Mouse (Mus musculus) midbrain, embryonic 16.5 days (tissue): ENCODE data around the gene Cfl2. TPM values are rescaled to one million over a fixed set of nuclear protein-coding genes. Genes with fewer than 3 reads are reported as not detected.
A peak's percentile ranks its signal among the peaks of the same experiment; 100 is the strongest.

Experiments
- ATAC-seq: fragments of 200-750 bp; cut with Nextera tagmentation; 2 replicates; pipeline ENCODE4 v1.8.0; 2017; ENCODE audit warnings: moderate TSS enrichment
- H3K27ac ChIP-seq: fragments of 300-500 bp; sonication (generic); 2 replicates; pipeline ENCODE4 v1.5.1; 2014; ENCODE audit warnings: mild to moderate bottlenecking, low read length, mixed read lengths
- H3K27me3 ChIP-seq: fragments of 300-500 bp; sonication (generic); 2 replicates; pipeline ENCODE4 v1.6.1; 2014; ENCODE audit warnings: low read depth, low read length, mixed read lengths; ENCODE audit not compliant: control insufficient read depth, insufficient read depth
- H3K36me3 ChIP-seq: fragments of 300-500 bp; sonication (generic); 2 replicates; pipeline ENCODE4 v1.6.1; 2014; ENCODE audit warnings: mild to moderate bottlenecking, low read length, moderate library complexity, mixed read lengths; ENCODE audit not compliant: control insufficient read depth, insufficient read depth
- H3K4me1 ChIP-seq: fragments of 300-500 bp; sonication (generic); 2 replicates; pipeline ENCODE4 v1.6.1; 2014; ENCODE audit warnings: mild to moderate bottlenecking, low read length, mixed read lengths; ENCODE audit not compliant: control insufficient read depth, insufficient read depth
- H3K4me2 ChIP-seq: fragments of 300-500 bp; sonication (generic); 2 replicates; pipeline ENCODE4 v1.6.1; 2014; ENCODE audit warnings: mild to moderate bottlenecking, low read length, mixed read lengths
- H3K4me3 ChIP-seq: fragments of 300-500 bp; sonication (generic); 2 replicates; pipeline ENCODE4 v1.5.1; 2014; ENCODE audit warnings: low read depth, mild to moderate bottlenecking, low read length, moderate library complexity, mixed read lengths
- H3K9ac ChIP-seq: fragments of 300-500 bp; sonication (generic); 2 replicates; pipeline ENCODE4 v1.6.1; 2014; ENCODE audit warnings: low read depth, low read length, mixed read lengths
- H3K9me3 ChIP-seq: fragments of 300-500 bp; sonication (generic); replicated peaks from 2 replicates; pipeline ENCODE4 v1.6.1; 2014; ENCODE audit warnings: mild to moderate bottlenecking, low read length, mixed read lengths; ENCODE audit not compliant: control insufficient read depth, poor library complexity, severe bottlenecking
- WGBS: fragments of 180-500 bp; shearing (Covaris S2); extraction: QIAGEN DNeasy Blood & Tissue Kit; methylation state at CpG from one replicate; pipeline ENCODE4 v1.1.7; 2014; 5-methylcytosine and 5-hydroxymethylcytosine counted together
- polyA plus RNA-seq: library from polyadenylated mRNA; unstranded; fragments of >200 nt; fragmentation: Nextera tagmentation; extraction: Ambion mirVana; gene quantifications from 2 replicates; pipeline ENCODE4 v1.2.1, GENCODE M21; 2015

Gene Cfl2
- polyA plus RNA-seq, 1 experiment from 2014 or later, result 279 TPM

DNA sequence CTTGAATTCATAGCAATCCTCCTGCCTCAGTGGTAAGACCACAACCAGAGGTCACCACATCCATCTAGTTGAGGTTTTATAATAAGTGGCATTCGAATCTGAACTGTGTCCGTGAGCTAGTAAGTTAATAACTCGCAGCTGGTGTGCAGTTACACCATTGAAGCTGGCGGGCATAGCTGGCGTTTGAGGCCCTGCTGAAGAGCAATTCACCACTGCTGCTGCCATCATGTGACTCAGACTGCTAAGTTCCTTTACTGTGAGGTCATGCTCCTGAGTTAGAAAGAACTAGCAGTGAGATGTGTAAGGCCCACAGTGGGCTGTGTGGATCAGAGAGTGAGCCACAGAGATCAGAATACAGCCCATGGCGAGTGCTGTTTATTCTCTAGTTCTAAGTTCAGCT lies 12.0 kb upstream of the Cfl2 start:
- no peaks in the 10 kb centered on the region for H3K4me1 ChIP-seq
- no peak overlapping the region for H3K27ac ChIP-seq
- no peaks in the 10 kb centered on the region for H3K27me3 ChIP-seq
- no peak for ATAC-seq
- H3K9ac ChIP-seq, result no peak overlapping the region
- H3K4me2 ChIP-seq, result no peak overlapping the region
- H3K36me3 ChIP-seq, result no peaks in the 10 kb centered on the region
- WGBS, result 81% methylated on average over 6 of the region's 6 CpGs
- H3K9me3 ChIP-seq, result no peaks in the 10 kb centered on the region
- no peak overlapping the region for H3K4me3 ChIP-seq

DNA sequence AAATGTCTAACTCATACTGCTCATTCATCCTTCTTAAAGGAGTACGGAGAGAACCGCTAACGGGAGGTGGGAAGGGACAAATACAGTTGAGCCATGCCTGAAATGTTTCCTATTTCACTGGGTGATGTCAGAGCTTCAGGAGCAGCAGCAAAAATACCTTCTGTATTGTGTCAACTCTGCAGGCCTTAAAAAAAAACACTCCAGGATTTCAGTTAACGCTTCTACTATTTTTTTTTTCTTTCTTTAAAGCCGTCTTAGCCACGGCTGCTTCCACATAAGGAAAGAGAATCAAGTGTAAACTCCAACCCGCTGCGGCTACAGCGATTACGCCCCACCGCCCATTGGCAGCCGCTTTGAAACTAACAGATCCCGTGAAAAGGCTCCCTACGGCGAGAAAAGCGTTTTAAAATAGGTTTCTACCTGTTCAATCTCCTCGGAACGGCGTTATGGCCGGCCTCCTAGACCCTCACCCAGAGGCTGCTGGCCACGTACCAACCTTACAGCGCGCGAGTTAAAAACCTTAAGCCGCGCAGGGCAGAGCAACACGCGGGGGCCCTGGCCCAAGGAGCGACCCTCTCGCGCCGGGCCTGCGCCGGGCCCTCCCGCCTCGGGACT lies 579 bp downstream of the Cfl2 start:
- under 1% methylated on average over 36 of the region's 36 CpGs for WGBS
- Histone ChIP-seq H3K27me3 (no peaks in the 10 kb centered on the region), H3K27ac (peak overlapping the region; percentile 98), H3K4me3 (peak overlapping the region; percentile 95), H3K9me3 (no peaks in the 10 kb centered on the region), H3K9ac (peak overlapping the region; percentile 99), H3K4me1 (peaks cover 14% of the 10 kb centered on the region), H3K4me2 (peak overlapping the region; percentile 81), H3K36me3 (peaks cover 6% of the 10 kb centered on the region)
- ATAC-seq, result peak; percentile 86

DNA sequence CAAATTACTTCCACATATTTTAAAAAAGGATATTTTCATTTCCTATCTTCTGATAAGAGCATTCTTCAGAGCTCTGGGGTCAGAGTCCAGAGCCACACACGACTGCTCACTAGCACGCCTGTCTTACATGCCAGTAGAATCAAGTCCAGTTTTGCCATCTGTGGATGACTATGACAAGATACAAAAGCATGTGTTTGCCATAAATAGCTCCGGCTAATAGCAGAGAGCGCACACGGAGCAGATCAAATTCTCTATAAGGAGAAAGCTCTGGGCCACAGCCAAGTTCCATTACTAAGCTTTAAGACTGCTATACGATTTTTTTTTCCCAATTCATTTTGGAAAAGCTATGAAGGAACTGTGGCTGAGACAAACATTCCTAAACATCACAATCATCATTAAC lies 3.1 kb downstream of the Cfl2 start:
- Histone ChIP-seq H3K27ac (no peak overlapping the region), H3K4me1 (peaks cover 14% of the 10 kb centered on the region), H3K9ac (no peak overlapping the region), H3K4me3 (no peak overlapping the region), H3K36me3 (peaks cover 6% of the 10 kb centered on the region), H3K4me2 (no peak overlapping the region), H3K27me3 (no peaks in the 10 kb centered on the region), H3K9me3 (no peaks in the 10 kb centered on the region)
- WGBS, result 67% methylated on average over 6 of the region's 6 CpGs
- ATAC-seq, result no peak

DNA sequence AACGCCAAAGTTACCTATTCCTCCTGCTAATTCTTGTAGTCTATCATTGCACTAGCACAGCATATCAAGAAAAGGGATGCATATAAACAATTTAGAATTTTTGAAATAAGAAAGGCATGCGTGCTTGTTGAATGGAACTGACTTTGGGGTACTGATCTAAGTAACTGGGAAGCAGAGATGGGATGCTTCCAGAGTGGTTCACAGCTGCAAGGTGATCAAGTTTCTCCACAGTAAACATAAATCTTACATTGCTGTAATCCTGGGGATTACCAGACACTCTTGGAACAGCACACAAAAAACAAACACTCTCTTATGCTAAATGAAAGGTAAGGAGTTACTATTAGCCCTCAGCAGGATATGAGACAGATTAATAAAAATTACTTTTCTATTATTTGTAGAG lies 12.1 kb downstream of the Cfl2 start:
- Histone ChIP-seq H3K9me3 (no peaks in the 10 kb centered on the region), H3K36me3 (no peaks in the 10 kb centered on the region), H3K4me3 (no peak overlapping the region), H3K4me1 (no peaks in the 10 kb centered on the region), H3K4me2 (no peak overlapping the region), H3K27me3 (no peaks in the 10 kb centered on the region), H3K9ac (no peak overlapping the region), H3K27ac (no peak overlapping the region)
- ATAC-seq, result no peak
- WGBS, result 91% methylated on average over 2 of the region's 2 CpGs

DNA sequence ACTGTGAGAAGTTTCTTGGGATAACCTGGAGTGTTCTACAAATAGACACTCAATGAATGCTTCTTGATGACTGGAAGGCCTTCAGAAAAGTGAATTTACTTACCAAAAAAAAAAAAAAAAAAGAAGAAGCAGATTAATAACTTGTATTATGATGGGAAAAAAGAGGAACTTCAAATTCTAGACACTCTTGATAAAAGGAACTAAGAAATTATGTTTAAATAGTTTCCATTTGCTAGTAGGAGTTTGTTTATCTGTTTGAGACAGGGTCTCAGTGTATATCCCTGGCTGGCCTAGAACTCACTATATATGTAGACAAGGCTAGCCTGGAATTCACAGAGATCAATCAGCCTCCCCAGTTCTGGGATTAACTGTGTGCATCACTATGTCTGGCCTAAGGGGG lies 18.3 kb downstream of the Cfl2 start:
- no peak overlapping the region for H3K9ac ChIP-seq
- no peak overlapping the region for H3K27ac ChIP-seq
- no peaks in the 10 kb centered on the region for H3K36me3 ChIP-seq
- ATAC-seq, result no peak
- H3K4me2 ChIP-seq, result no peak overlapping the region
- no peak overlapping the region for H3K4me3 ChIP-seq
- no peaks in the 10 kb centered on the region for H3K4me1 ChIP-seq
- no peaks in the 10 kb centered on the region for H3K9me3 ChIP-seq
- H3K27me3 ChIP-seq, result no peaks in the 10 kb centered on the region

DNA sequence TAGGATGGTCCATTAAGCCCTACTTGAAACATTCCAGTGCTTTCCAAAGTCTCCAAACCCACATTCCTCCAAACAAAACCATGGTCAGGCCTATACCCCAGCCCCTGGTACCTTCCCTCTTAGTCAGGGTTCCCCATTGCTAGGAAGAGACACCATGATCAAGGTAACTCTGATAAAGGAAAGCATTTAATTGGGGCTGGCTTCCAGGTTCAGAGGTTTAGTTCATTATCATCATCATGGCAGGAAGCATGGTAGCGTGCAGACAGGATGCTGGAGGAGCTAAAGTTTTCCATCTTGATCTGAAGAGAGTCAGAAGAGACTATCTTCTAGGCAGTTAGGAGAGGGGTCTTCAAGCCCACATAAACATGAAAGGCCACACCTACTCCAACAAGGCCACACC lies 21.1 kb downstream of the Cfl2 start:
- H3K4me1 ChIP-seq, result no peaks in the 10 kb centered on the region
- H3K4me3 ChIP-seq, result no peak overlapping the region
- H3K27me3 ChIP-seq, result no peaks in the 10 kb centered on the region
- no peak overlapping the region for H3K9ac ChIP-seq
- H3K9me3 ChIP-seq, result no peaks in the 10 kb centered on the region
- H3K27ac ChIP-seq, result no peak overlapping the region
- H3K4me2 ChIP-seq, result no peak overlapping the region
- 95% methylated on average over 1 of the region's 1 CpGs for WGBS
- ATAC-seq, result no peak
- no peaks in the 10 kb centered on the region for H3K36me3 ChIP-seq

- H3K36me3 ChIP-seq, result no peaks in the 10 kb centered on the region
- no peak for ATAC-seq
- no peak overlapping the region for H3K27ac ChIP-seq
- H3K4me2 ChIP-seq, result no peak overlapping the region
- H3K4me3 ChIP-seq, result no peak overlapping the region
- WGBS, result 80% methylated on average over 2 of the region's 2 CpGs
- H3K27me3 ChIP-seq, result no peaks in the 10 kb centered on the region
- no peaks in the 10 kb centered on the region for H3K9me3 ChIP-seq
- no peak overlapping the region for H3K9ac ChIP-seq
- H3K4me1 ChIP-seq, result peaks cover 2% of the 10 kb centered on the region; the same call in 1 of the 2 replicates
Observed at GRCm38 (mm10) chr12:54839815-54840214, 22.9 kb downstream of the Cfl2 start.

DNA sequence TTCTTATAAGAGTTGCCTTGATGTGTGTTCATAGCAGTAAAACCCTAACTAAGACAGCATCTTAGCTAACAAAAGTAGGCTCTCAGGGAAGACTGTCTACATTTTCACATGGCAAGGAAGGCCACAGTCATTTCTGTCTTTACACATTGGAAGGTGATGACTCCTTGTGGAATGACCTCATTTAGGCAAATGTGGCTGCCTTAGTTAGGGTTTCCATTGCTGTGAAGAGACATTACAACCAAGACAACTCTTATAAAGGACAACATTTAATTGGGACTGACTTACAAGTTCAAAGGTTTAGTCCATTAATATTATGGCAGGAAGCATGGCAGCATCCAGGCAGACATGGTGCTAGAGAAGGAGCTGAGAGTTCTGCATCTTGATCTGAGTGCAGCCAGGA lies 23.7 kb downstream of the Cfl2 start:
- H3K27me3 ChIP-seq, result no peaks in the 10 kb centered on the region
- no peak overlapping the region for H3K27ac ChIP-seq
- peaks cover 3% of the 10 kb centered on the region; the same call in 1 of the 2 replicates for H3K4me1 ChIP-seq
- no peak overlapping the region for H3K9ac ChIP-seq
- no peaks in the 10 kb centered on the region for H3K9me3 ChIP-seq
- ATAC-seq, result no peak
- no peaks in the 10 kb centered on the region for H3K36me3 ChIP-seq
- H3K4me2 ChIP-seq, result no peak overlapping the region
- H3K4me3 ChIP-seq, result no peak overlapping the region

- no peak for ATAC-seq
- H3K9me3 ChIP-seq, result no peaks in the 10 kb centered on the region
- H3K4me3 ChIP-seq, result no peak overlapping the region
- no peak overlapping the region for H3K4me2 ChIP-seq
- H3K4me1 ChIP-seq, result peaks cover 3% of the 10 kb centered on the region; the same call in 1 of the 2 replicates
- no peak overlapping the region for H3K27ac ChIP-seq
- H3K36me3 ChIP-seq, result no peaks in the 10 kb centered on the region
- WGBS, result 76% methylated on average over 18 of the region's 18 CpGs
- no peaks in the 10 kb centered on the region for H3K27me3 ChIP-seq
- H3K9ac ChIP-seq, result no peak overlapping the region
Observed at GRCm38 (mm10) chr12:54835608-54836570, 26.8 kb downstream of the Cfl2 start.
